Mouse (Mus musculus) midbrain, embryonic 11.5 days (tissue): Measurements from ENCODE around the gene Atxn10. TPM values are rescaled to one million over a fixed set of nuclear protein-coding genes. Genes with fewer than 3 reads are reported as not detected.

Source experiments
- ATAC-seq: fragments of 200-750 bp; cut with Nextera tagmentation; 2 replicates; pipeline ENCODE4 v1.8.0; 2017; ENCODE audit warnings: moderate TSS enrichment, moderate library complexity; ENCODE audit not compliant: low FRiP score
- DNase-seq: peaks from one replicate; pipeline ENCODE4 v3.0.0; 2015; ENCODE audit warnings: low spot score; ENCODE audit errors: missing footprints
- H3K27ac ChIP-seq: fragments of 300-500 bp; sonication (generic); 2 replicates; pipeline ENCODE4 v1.5.1; 2014; ENCODE audit warnings: low read depth, low read length
- H3K27me3 ChIP-seq: fragments of 300-500 bp; sonication (generic); 2 replicates; pipeline ENCODE4 v1.6.1; 2014; ENCODE audit warnings: mild to moderate bottlenecking, low read length, moderate library complexity, mixed read lengths; ENCODE audit not compliant: control insufficient read depth, insufficient read depth
- H3K36me3 ChIP-seq: fragments of 300-500 bp; sonication (generic); 2 replicates; pipeline ENCODE4 v1.6.1; 2014; ENCODE audit warnings: mild to moderate bottlenecking, low read length, moderate library complexity, mixed read lengths; ENCODE audit not compliant: control insufficient read depth, insufficient read depth
- H3K4me1 ChIP-seq: fragments of 300-500 bp; sonication (generic); 2 replicates; pipeline ENCODE4 v1.6.1; 2014; ENCODE audit warnings: low read length; ENCODE audit not compliant: control insufficient read depth, insufficient read depth
- H3K4me2 ChIP-seq: fragments of 300-500 bp; sonication (generic); 2 replicates; pipeline ENCODE4 v1.6.1; 2014; ENCODE audit warnings: mild to moderate bottlenecking, moderate library complexity
- H3K4me3 ChIP-seq: fragments of 300-500 bp; sonication (generic); 2 replicates; pipeline ENCODE4 v1.5.1; 2014; ENCODE audit warnings: low read depth, low read length
- H3K9ac ChIP-seq: fragments of 300-500 bp; sonication (generic); 2 replicates; pipeline ENCODE4 v1.6.1; 2014; ENCODE audit warnings: low read length
- H3K9me3 ChIP-seq: fragments of 300-500 bp; sonication (generic); 2 replicates; pipeline ENCODE4 v1.6.1; 2016; ENCODE audit warnings: low read length; ENCODE audit not compliant: control insufficient read depth
- WGBS: fragments of 180-500 bp; shearing (Covaris S2); extraction: QIAGEN DNeasy Blood & Tissue Kit; methylation state at CpG from one replicate; pipeline ENCODE4 v1.1.7; 2014; 5-methylcytosine and 5-hydroxymethylcytosine counted together
- polyA plus RNA-seq: library from polyadenylated mRNA; unstranded; fragments of >200 nt; fragmentation: Nextera tagmentation; extraction: Ambion mirVana; gene quantifications from 2 replicates; pipeline ENCODE4 v1.2.1, GENCODE M21; 2014

The Atxn10 gene
- 419 and 438 TPM in 2 replicates for polyA plus RNA-seq

- peak within 1 kb of the TSS; percentile 88 for H3K9ac ChIP-seq
- no peaks in the 10 kb centered on the region for H3K27me3 ChIP-seq
- H3K4me2 ChIP-seq = peak within 1 kb of the TSS; percentile 75
- H3K36me3 ChIP-seq = no peaks in the 10 kb centered on the region
- H3K4me1 ChIP-seq = peaks cover 6% of the 10 kb centered on the region; the same call in 1 of the 2 replicates
- no peaks in the 10 kb centered on the region for H3K9me3 ChIP-seq
- no peak for DNase-seq
- H3K4me3 ChIP-seq = peak within 1 kb of the TSS; percentile 86
- peak within 1 kb of the TSS; percentile 93 for H3K27ac ChIP-seq
- ATAC-seq = peak; percentile 54
- 10% methylated on average over 17 of the region's 19 CpGs for WGBS
Observed at GRCm38 (mm10) chr15:85335671-85336300, at the start of gene Atxn10. Gene Atxn10 (plus strand): TSS chr15:85336245.

- Histone ChIP-seq H3K36me3 (no peaks in the 10 kb centered on the region), H3K4me3 (no peak overlapping the region), H3K9ac (no peak overlapping the region), H3K27me3 (no peaks in the 10 kb centered on the region), H3K4me2 (no peak overlapping the region), H3K27ac (no peak overlapping the region), H3K4me1 (no peaks in the 10 kb centered on the region; the same call in 1 of the 2 replicates), H3K9me3 (no peaks in the 10 kb centered on the region)
- WGBS = 79% methylated on average over 3 of the region's 3 CpGs
- ATAC-seq (no peak), DNase-seq (no peak)
Observed at GRCm38 (mm10) chr15:85294632-85295031, 41.4 kb upstream of the Atxn10 start.

GRCm38 (mm10) chr15:85295544-85295943, 40.5 kb upstream of the Atxn10 start:
- DNase-seq = no peak
- Histone ChIP-seq H3K27ac (no peak overlapping the region), H3K9ac (no peak overlapping the region), H3K4me3 (no peak overlapping the region), H3K4me2 (no peak overlapping the region), H3K36me3 (no peaks in the 10 kb centered on the region), H3K27me3 (no peaks in the 10 kb centered on the region), H3K4me1 (no peaks in the 10 kb centered on the region; the same call in 1 of the 2 replicates), H3K9me3 (no peaks in the 10 kb centered on the region)
- WGBS = 66% methylated on average over 8 of the region's 8 CpGs
- ATAC-seq = no peak

GRCm38 (mm10) chr15:85295977-85296376, 40.1 kb upstream of the Atxn10 start:
- Histone ChIP-seq H3K27ac (no peak overlapping the region), H3K36me3 (no peaks in the 10 kb centered on the region), H3K4me3 (no peak overlapping the region), H3K27me3 (no peaks in the 10 kb centered on the region), H3K9me3 (no peaks in the 10 kb centered on the region), H3K4me2 (no peak overlapping the region), H3K9ac (no peak overlapping the region), H3K4me1 (no peaks in the 10 kb centered on the region; the same call in 1 of the 2 replicates)
- DNase-seq = no peak
- ATAC-seq = no peak
- WGBS = 78% methylated on average over 2 of the region's 2 CpGs

- 88% methylated on average over 3 of the region's 3 CpGs for WGBS
- DNase-seq (no peak), ATAC-seq (no peak)
- Histone ChIP-seq H3K4me2 (no peak overlapping the region), H3K27ac (no peak overlapping the region), H3K4me1 (no peaks in the 10 kb centered on the region; the same call in 1 of the 2 replicates), H3K9me3 (no peaks in the 10 kb centered on the region), H3K27me3 (no peaks in the 10 kb centered on the region), H3K4me3 (no peak overlapping the region), H3K36me3 (no peaks in the 10 kb centered on the region), H3K9ac (no peak overlapping the region)
Observed at GRCm38 (mm10) chr15:85296538-85296937, 39.5 kb upstream of the Atxn10 start.

- H3K4me2 ChIP-seq = no peak overlapping the region
- no peaks in the 10 kb centered on the region for H3K9me3 ChIP-seq
- H3K4me3 ChIP-seq = no peak overlapping the region
- DNase-seq = no peak
- no peaks in the 10 kb centered on the region for H3K27me3 ChIP-seq
- no peaks in the 10 kb centered on the region; the same call in 1 of the 2 replicates for H3K4me1 ChIP-seq
- H3K27ac ChIP-seq = no peak overlapping the region
- no peaks in the 10 kb centered on the region for H3K36me3 ChIP-seq
- 74% methylated on average over 17 of the region's 17 CpGs for WGBS
- no peak overlapping the region for H3K9ac ChIP-seq
- ATAC-seq = no peak
Observed at GRCm38 (mm10) chr15:85298167-85298781, 37.8 kb upstream of the Atxn10 start.

- Histone ChIP-seq H3K4me1 (no peaks in the 10 kb centered on the region; the same call in 1 of the 2 replicates), H3K9ac (no peak overlapping the region), H3K4me3 (no peak overlapping the region), H3K27ac (no peak overlapping the region), H3K36me3 (no peaks in the 10 kb centered on the region), H3K4me2 (no peak overlapping the region), H3K9me3 (no peaks in the 10 kb centered on the region), H3K27me3 (no peaks in the 10 kb centered on the region)
- DNase-seq (no peak), ATAC-seq (no peak)
- WGBS = 92% methylated on average over 9 of the region's 9 CpGs
Observed at GRCm38 (mm10) chr15:85298946-85299345, 37.1 kb upstream of the Atxn10 start.

GRCm38 (mm10) chr15:85303241-85303640, 32.8 kb upstream of the Atxn10 start:
- WGBS = 63% methylated on average over 4 of the region's 4 CpGs
- no peaks in the 10 kb centered on the region for H3K36me3 ChIP-seq
- H3K4me2 ChIP-seq = no peak overlapping the region
- no peaks in the 10 kb centered on the region for H3K27me3 ChIP-seq
- ATAC-seq (no peak), DNase-seq (no peak)
- no peak overlapping the region for H3K9ac ChIP-seq
- no peak overlapping the region for H3K27ac ChIP-seq
- no peaks in the 10 kb centered on the region for H3K4me1 ChIP-seq
- H3K9me3 ChIP-seq = no peaks in the 10 kb centered on the region
- no peak overlapping the region for H3K4me3 ChIP-seq

GRCm38 (mm10) chr15:85303976-85304375, 32.1 kb upstream of the Atxn10 start:
- H3K9ac ChIP-seq = no peak overlapping the region
- H3K4me1 ChIP-seq = no peaks in the 10 kb centered on the region
- H3K36me3 ChIP-seq = no peaks in the 10 kb centered on the region
- no peak for DNase-seq
- H3K4me3 ChIP-seq = no peak overlapping the region
- 90% methylated on average over 4 of the region's 4 CpGs for WGBS
- no peak overlapping the region for H3K4me2 ChIP-seq
- H3K27ac ChIP-seq = no peak overlapping the region
- H3K9me3 ChIP-seq = no peaks in the 10 kb centered on the region
- no peaks in the 10 kb centered on the region for H3K27me3 ChIP-seq
- no peak for ATAC-seq
